Mouse (Mus musculus) thymus, adult 2 months (tissue): ENCODE results near the gene Tnfaip2.

Experiments used
- CTCF ChIP-seq: fragments of 200-500 bp; IDR thresholded peaks from 2 replicates; pipeline ENCODE4 v1.5.1; 2012; ENCODE audit warnings: mild to moderate bottlenecking, control low read depth, low read length, moderate library complexity, borderline replicate concordance; ENCODE audit not compliant: control insufficient read depth, poor library complexity, insufficient read depth; ENCODE audit errors: extremely low read depth
- POLR2A ChIP-seq: fragments of 200-500 bp; IDR thresholded peaks from 2 replicates; pipeline ENCODE4 v1.6.1; 2012; ENCODE audit warnings: mild to moderate bottlenecking, low read length, control low read depth, moderate library complexity; ENCODE audit not compliant: control insufficient read depth, poor library complexity, insufficient read depth; ENCODE audit errors: extremely low read depth

GRCm38 (mm10) chr12:111440701-111441373 is 1.4 kb upstream of the Tnfaip2 start:
- no peak for TF ChIP-seq POLR2A
- no peak for TF ChIP-seq CTCF
